Comparison of ENCODE assay signal across 8 mouse cellular contexts in genomic region chr3:107459773-107460431, GRCm38 (mm10). TPM values are rescaled to one million over a fixed set of nuclear protein-coding genes. Genes with fewer than 3 reads are reported as not detected.
DNase-seq lines count a peak whose midpoint lies in the region; ATAC-seq and TF ChIP-seq lines count a peak whose summit lies in the region.

No protein-coding gene starts in this region.

- no peak for TF ChIP-seq CTCF in midbrain, postnatal 0 days (IDR thresholded peaks at IDR 0.05)

- peaks cover 10% of the 10 kb centered on the region; the same call in 1 of the 2 replicates for H3K4me1 ChIP-seq in heart, embryonic 11.5 days (ENCODE audit: control insufficient read depth, insufficient read depth, low read length)
- peaks cover 27% of the 10 kb centered on the region for H3K4me1 ChIP-seq in hindbrain, embryonic 12.5 days
- H3K4me1 ChIP-seq in midbrain, postnatal 0 days (ENCODE audit: insufficient read depth, low read length): peaks cover 16% of the 10 kb centered on the region; the same call in 1 of the 2 replicates

- intact Hi-C loops in left cerebral cortex, postnatal 14 days (cut with DNase I): loop anchor here (5.0 to 10.0 kb wide), 3 partner anchors 183 to 255 kb away; partner anchors contain the start of genes A630076J17Rik and Lamtor5

- H3K9ac ChIP-seq in heart, embryonic 11.5 days (ENCODE audit: low read depth, low read length): peak overlapping the region; percentile 35; the same call in 1 of the 2 replicates
- peak overlapping the region; percentile 58 for H3K9ac ChIP-seq in hindbrain, embryonic 12.5 days
- H3K9ac ChIP-seq in midbrain, postnatal 0 days (replicated peaks; ENCODE audit: low read length, poor library complexity, severe bottlenecking): peak overlapping the region; percentile 80

- H3K4me2 ChIP-seq in heart, embryonic 11.5 days: peak overlapping the region; percentile 94
- peak overlapping the region; percentile 98 for H3K4me2 ChIP-seq in hindbrain, embryonic 12.5 days (replicated peaks)
- H3K4me2 ChIP-seq in midbrain, postnatal 0 days (ENCODE audit: low read depth, low read length, poor library complexity, severe bottlenecking): peak overlapping the region; percentile 81

- under 1% methylated on average over 56 of the region's 69 CpGs for WGBS in heart, embryonic 11.5 days (ENCODE audit: insufficient replicate concordance)
- 0% methylated on average over 46 of the region's 69 CpGs for WGBS in hindbrain, embryonic 12.5 days
- under 1% methylated on average over 61 of the region's 69 CpGs for whole genome bisulfite sequencing in midbrain, postnatal 0 days

- no peaks in the 10 kb centered on the region for H3K9me3 ChIP-seq in heart, embryonic 11.5 days (replicated peaks; ENCODE audit: control insufficient read depth, low read length)
- H3K9me3 ChIP-seq in hindbrain, embryonic 12.5 days (replicated peaks): no peaks in the 10 kb centered on the region
- no peaks in the 10 kb centered on the region for H3K9me3 ChIP-seq in midbrain, postnatal 0 days (ENCODE audit: low read length)

- DNase-seq in heart, adult 9 months (ENCODE audit: low spot score in 2 of 2): no peak
- peak; percentile 64 for DNase-seq in MN1 (ENCODE audit: low spot score)
- DNase-seq in embryo, embryonic 10 days (ENCODE audit: low spot score): peak; percentile 73
- peak; percentile 59 for DNase-seq in midbrain, postnatal 0 days (ENCODE audit: low spot score)
- DNase-seq in urinary bladder, adult 18-20 months (ENCODE audit: low spot score in 2 of 2): no peak
- DNase-seq in left cerebral cortex, postnatal 14 days (ENCODE audit: low spot score in 2 of 2): no peak

- no peak overlapping the region for H3K27ac ChIP-seq in heart, embryonic 11.5 days (ENCODE audit: low read depth, low read length)
- no peak overlapping the region for H3K27ac ChIP-seq in hindbrain, embryonic 12.5 days
- H3K27ac ChIP-seq in midbrain, postnatal 0 days (ENCODE audit: low read depth, low read length): 0 out of 2 replicates have a peak overlapping the region, but pooled peaks have one; percentile 7

- H3K36me3 ChIP-seq in heart, embryonic 11.5 days (ENCODE audit: control insufficient read depth, insufficient read depth, low read length): no peaks in the 10 kb centered on the region
- H3K36me3 ChIP-seq in hindbrain, embryonic 12.5 days: no peaks in the 10 kb centered on the region
- no peaks in the 10 kb centered on the region for H3K36me3 ChIP-seq in midbrain, postnatal 0 days (ENCODE audit: insufficient read depth, low read length)

- peaks cover 86% of the 10 kb centered on the region for H3K27me3 ChIP-seq in heart, embryonic 11.5 days (ENCODE audit: control insufficient read depth, insufficient read depth, low read length)
- peaks cover 85% of the 10 kb centered on the region for H3K27me3 ChIP-seq in hindbrain, embryonic 12.5 days
- peaks cover 35% of the 10 kb centered on the region for H3K27me3 ChIP-seq in midbrain, postnatal 0 days (ENCODE audit: insufficient read depth, low read length)

- H3K4me3 ChIP-seq in heart, embryonic 11.5 days (ENCODE audit: low read depth, low read length): peak overlapping the region; percentile 57
- peak overlapping the region; percentile 57 for H3K4me3 ChIP-seq in hindbrain, embryonic 12.5 days
- peak overlapping the region; percentile 83 for H3K4me3 ChIP-seq in midbrain, postnatal 0 days (ENCODE audit: low read depth, low read length)

- peak; percentile 11; the same call in 1 of the 2 replicates for ATAC-seq in heart, embryonic 11.5 days (replicated peaks; ENCODE audit: insufficient number of reproducible peaks, low FRiP score, low TSS enrichment)
- peak; percentile 59 for ATAC-seq in hindbrain, embryonic 12.5 days (ENCODE audit: low FRiP score)
- ATAC-seq in midbrain, postnatal 0 days (ENCODE audit: low FRiP score): peak; percentile 74

RNA-seq across cellular contexts. Expression of gene Kcnc4, which starts 0.6 kb away (rescaled TPM):
- 0.17 and 0.18 TPM in 2 replicates for polyA plus RNA-seq in heart, embryonic 11.5 days (2014; fragmentation: Nextera tagmentation; extraction: Ambion mirVana)
- 0.71 and 0.73 TPM in 2 replicates for polyA plus RNA-seq in hindbrain, embryonic 12.5 days (2016; fragmentation: Nextera tagmentation; extraction: Ambion mirVana)
- 41.3 and 46.8 TPM in 2 replicates for total RNA-seq in midbrain, postnatal 0 days (2014; rRNA removed)
- polyA plus RNA-seq in midbrain, postnatal 0 days (2015; fragmentation: Nextera tagmentation; extraction: Ambion mirVana): 16.0 and 17.2 TPM in 2 replicates
- total RNA-seq in left cerebral cortex, postnatal 14 days (2021): 10 to 100 TPM; 61.7 to 74.6 TPM

RNA-seq across cellular contexts. Expression of gene Slc6a17, which starts 57.9 kb away (rescaled TPM):
- 3.3 and 4.0 TPM in 2 replicates for polyA plus RNA-seq in heart, embryonic 11.5 days (2014; fragmentation: Nextera tagmentation; extraction: Ambion mirVana)
- polyA plus RNA-seq in hindbrain, embryonic 12.5 days (2016; fragmentation: Nextera tagmentation; extraction: Ambion mirVana): 5.6 and 5.7 TPM in 2 replicates
- 52.0 and 60.0 TPM in 2 replicates for total RNA-seq in midbrain, postnatal 0 days (2014; rRNA removed)
- 17.5 and 22.2 TPM in 2 replicates for polyA plus RNA-seq in midbrain, postnatal 0 days (2015; fragmentation: Nextera tagmentation; extraction: Ambion mirVana)
- 100 to 1,000 TPM; 365 to 381 TPM for total RNA-seq in left cerebral cortex, postnatal 14 days (2021)

Comparison
In these comparisons a context has a peak if more than half of its experiments do, and no peak if none do; other contexts are left out.
1. ATAC-seq: peak in every context shown above with its lines; median percentile 74 in midbrain, postnatal 0 days; 59 in hindbrain, embryonic 12.5 days; 11 in heart, embryonic 11.5 days.
2. DNase-seq: peak in MN1 (single experiment), embryo, embryonic 10 days (single experiment) and midbrain, postnatal 0 days (single experiment); none in heart, adult 9 months (0 of 2), urinary bladder, adult 18-20 months (0 of 2) and left cerebral cortex, postnatal 14 days (0 of 2).
3. Peak in every context shown above with its lines, with median percentiles within 50 percentile points of each other: H3K4me2 ChIP-seq, H3K4me3 ChIP-seq and H3K9ac ChIP-seq.